Mouse (Mus musculus): ENCODE measurements at regions not wholly inside any gene's neighbourhood (a gene's known extent, or its start where the extent isn't known, plus 50 kb on each side); places are given as distances from the start of the nearest gene placed in this dataset.

GRCm38 (mm10) chr15:63466916-63467315, 378.1 kb downstream of the Gsdmc2 start:
- H3K4me3 ChIP-seq (ENCODE audit: low read depth, low read length), result no peak overlapping the region
- no peaks in the 10 kb centered on the region for H3K36me3 ChIP-seq (ENCODE audit: control insufficient read depth, insufficient read depth, low read length)
- WGBS, result 91% methylated on average over 1 of the region's 1 CpGs
- no peaks in the 10 kb centered on the region for H3K27me3 ChIP-seq (ENCODE audit: control insufficient read depth, insufficient read depth, low read length)
- H3K9ac ChIP-seq (ENCODE audit: low read depth, low read length), result no peak overlapping the region
- no peak overlapping the region for H3K27ac ChIP-seq (ENCODE audit: low read depth, low read length)
- no peak for ATAC-seq (ENCODE audit: low FRiP score)
- H3K4me2 ChIP-seq (replicated peaks; ENCODE audit: low read depth, low read length), result no peak overlapping the region
- H3K4me1 ChIP-seq (replicated peaks; ENCODE audit: control insufficient read depth, insufficient read depth, low read length), result no peaks in the 10 kb centered on the region
- no peaks in the 10 kb centered on the region for H3K9me3 ChIP-seq (ENCODE audit: control insufficient read depth, low read length)
- DNase-seq (ENCODE audit: low spot score), result no peak

GRCm38 (mm10) chr15:63452529-63452928, 392.4 kb downstream of the Gsdmc2 start:
- no peaks in the 10 kb centered on the region for H3K9me3 ChIP-seq (ENCODE audit: control insufficient read depth, low read length)
- H3K9ac ChIP-seq (ENCODE audit: low read depth, low read length), result no peak overlapping the region
- H3K4me1 ChIP-seq (replicated peaks; ENCODE audit: control insufficient read depth, insufficient read depth, low read length), result no peaks in the 10 kb centered on the region
- 83% methylated on average over 3 of the region's 3 CpGs for WGBS
- no peaks in the 10 kb centered on the region for H3K27me3 ChIP-seq (ENCODE audit: control insufficient read depth, insufficient read depth, low read length)
- H3K27ac ChIP-seq (ENCODE audit: low read depth, low read length), result no peak overlapping the region
- DNase-seq (ENCODE audit: low spot score) (no peak), ATAC-seq (ENCODE audit: low FRiP score) (no peak)
- H3K4me3 ChIP-seq (ENCODE audit: low read depth, low read length), result no peak overlapping the region
- H3K4me2 ChIP-seq (replicated peaks; ENCODE audit: low read depth, low read length), result no peak overlapping the region
- H3K36me3 ChIP-seq (ENCODE audit: control insufficient read depth, insufficient read depth, low read length), result no peaks in the 10 kb centered on the region

- H3K9ac ChIP-seq (ENCODE audit: low read depth, low read length), result no peak overlapping the region
- no peak overlapping the region for H3K27ac ChIP-seq (ENCODE audit: low read depth, low read length)
- no peaks in the 10 kb centered on the region for H3K4me1 ChIP-seq (replicated peaks; ENCODE audit: control insufficient read depth, insufficient read depth, low read length)
- H3K27me3 ChIP-seq (ENCODE audit: control insufficient read depth, insufficient read depth, low read length), result no peaks in the 10 kb centered on the region
- 75% methylated on average over 4 of the region's 4 CpGs for WGBS
- DNase-seq (ENCODE audit: low spot score), result no peak
- no peaks in the 10 kb centered on the region for H3K36me3 ChIP-seq (ENCODE audit: control insufficient read depth, insufficient read depth, low read length)
- no peaks in the 10 kb centered on the region for H3K9me3 ChIP-seq (ENCODE audit: control insufficient read depth, low read length)
- H3K4me3 ChIP-seq (ENCODE audit: low read depth, low read length), result no peak overlapping the region
- ATAC-seq (ENCODE audit: low FRiP score), result no peak
- no peak overlapping the region for H3K4me2 ChIP-seq (replicated peaks; ENCODE audit: low read depth, low read length)
These were observed 398.7 kb downstream of the Gsdmc2 start for GRCm38 (mm10) chr15:63446288-63446687.

- DNase-seq (ENCODE audit: low spot score) (no peak), ATAC-seq (ENCODE audit: low FRiP score) (no peak)
- no peaks in the 10 kb centered on the region for H3K36me3 ChIP-seq (ENCODE audit: control insufficient read depth, insufficient read depth, low read length)
- no peak overlapping the region for H3K27ac ChIP-seq (ENCODE audit: low read depth, low read length)
- no peak overlapping the region for H3K9ac ChIP-seq (ENCODE audit: low read depth, low read length)
- H3K4me3 ChIP-seq (ENCODE audit: low read depth, low read length), result no peak overlapping the region
- no peaks in the 10 kb centered on the region for H3K27me3 ChIP-seq (ENCODE audit: control insufficient read depth, insufficient read depth, low read length)
- WGBS, result 89% methylated on average over 4 of the region's 4 CpGs
- no peaks in the 10 kb centered on the region for H3K4me1 ChIP-seq (replicated peaks; ENCODE audit: control insufficient read depth, insufficient read depth, low read length)
- H3K9me3 ChIP-seq (ENCODE audit: control insufficient read depth, low read length), result no peaks in the 10 kb centered on the region
- H3K4me2 ChIP-seq (replicated peaks; ENCODE audit: low read depth, low read length), result no peak overlapping the region
These were observed 400.0 kb downstream of the Gsdmc2 start for GRCm38 (mm10) chr15:63445016-63445415.

- H3K9ac ChIP-seq (ENCODE audit: low read depth, low read length), result no peak overlapping the region
- H3K4me1 ChIP-seq (replicated peaks; ENCODE audit: control insufficient read depth, insufficient read depth, low read length), result no peaks in the 10 kb centered on the region
- H3K27ac ChIP-seq (ENCODE audit: low read depth, low read length), result no peak overlapping the region
- no peaks in the 10 kb centered on the region for H3K9me3 ChIP-seq (ENCODE audit: control insufficient read depth, low read length)
- no peak overlapping the region for H3K4me3 ChIP-seq (ENCODE audit: low read depth, low read length)
- H3K27me3 ChIP-seq (ENCODE audit: control insufficient read depth, insufficient read depth, low read length), result no peaks in the 10 kb centered on the region
- no peak overlapping the region for H3K4me2 ChIP-seq (replicated peaks; ENCODE audit: low read depth, low read length)
- no peaks in the 10 kb centered on the region for H3K36me3 ChIP-seq (ENCODE audit: control insufficient read depth, insufficient read depth, low read length)
- ATAC-seq (ENCODE audit: low FRiP score) (no peak), DNase-seq (ENCODE audit: low spot score) (no peak)
- 89% methylated on average over 6 of the region's 6 CpGs for WGBS
These were observed 402.7 kb downstream of the Gsdmc2 start for GRCm38 (mm10) chr15:63442146-63442780.

- H3K27ac ChIP-seq (ENCODE audit: low read depth, low read length), result no peak overlapping the region
- H3K9me3 ChIP-seq (ENCODE audit: control insufficient read depth, low read length), result no peaks in the 10 kb centered on the region
- no peaks in the 10 kb centered on the region for H3K36me3 ChIP-seq (ENCODE audit: control insufficient read depth, insufficient read depth, low read length)
- no peak overlapping the region for H3K9ac ChIP-seq (ENCODE audit: low read depth, low read length)
- DNase-seq (ENCODE audit: low spot score) (no peak), ATAC-seq (ENCODE audit: low FRiP score) (no peak)
- H3K4me1 ChIP-seq (replicated peaks; ENCODE audit: control insufficient read depth, insufficient read depth, low read length), result no peaks in the 10 kb centered on the region
- no peaks in the 10 kb centered on the region for H3K27me3 ChIP-seq (ENCODE audit: control insufficient read depth, insufficient read depth, low read length)
- WGBS, result 93% methylated on average over 4 of the region's 4 CpGs
- H3K4me2 ChIP-seq (replicated peaks; ENCODE audit: low read depth, low read length), result no peak overlapping the region
- no peak overlapping the region for H3K4me3 ChIP-seq (ENCODE audit: low read depth, low read length)
These were observed 432.3 kb downstream of the Gsdmc2 start for GRCm38 (mm10) chr15:63412649-63413048.

- no peak for ATAC-seq (ENCODE audit: low FRiP score)
- Histone ChIP-seq H3K27ac (ENCODE audit: low read depth, low read length) (no peak overlapping the region), H3K9ac (ENCODE audit: low read depth, low read length) (no peak overlapping the region), H3K4me2 (replicated peaks; ENCODE audit: low read depth, low read length) (no peak overlapping the region), H3K9me3 (ENCODE audit: control insufficient read depth, low read length) (no peaks in the 10 kb centered on the region), H3K4me3 (ENCODE audit: low read depth, low read length) (no peak overlapping the region), H3K36me3 (ENCODE audit: control insufficient read depth, insufficient read depth, low read length) (no peaks in the 10 kb centered on the region), H3K27me3 (ENCODE audit: control insufficient read depth, insufficient read depth, low read length) (no peaks in the 10 kb centered on the region), H3K4me1 (replicated peaks; ENCODE audit: control insufficient read depth, insufficient read depth, low read length) (no peaks in the 10 kb centered on the region)
- DNase-seq (ENCODE audit: low spot score), result no peak
- 97% methylated on average over 3 of the region's 3 CpGs for WGBS
These were observed 433.2 kb downstream of the Gsdmc2 start for GRCm38 (mm10) chr15:63411771-63412118.

- Histone ChIP-seq H3K9ac (ENCODE audit: low read depth, low read length) (no peak overlapping the region), H3K36me3 (ENCODE audit: control insufficient read depth, insufficient read depth, low read length) (no peaks in the 10 kb centered on the region), H3K4me1 (replicated peaks; ENCODE audit: control insufficient read depth, insufficient read depth, low read length) (no peaks in the 10 kb centered on the region), H3K27me3 (ENCODE audit: control insufficient read depth, insufficient read depth, low read length) (no peaks in the 10 kb centered on the region), H3K27ac (ENCODE audit: low read depth, low read length) (no peak overlapping the region), H3K9me3 (ENCODE audit: control insufficient read depth, low read length) (no peaks in the 10 kb centered on the region), H3K4me2 (replicated peaks; ENCODE audit: low read depth, low read length) (no peak overlapping the region), H3K4me3 (ENCODE audit: low read depth, low read length) (no peak overlapping the region)
- DNase-seq (ENCODE audit: low spot score) (no peak), ATAC-seq (ENCODE audit: low FRiP score) (no peak)
- WGBS, result 76% methylated on average over 11 of the region's 11 CpGs
These were observed 433.8 kb downstream of the Gsdmc2 start for GRCm38 (mm10) chr15:63410994-63411770.

- Histone ChIP-seq H3K36me3 (ENCODE audit: control insufficient read depth, insufficient read depth, low read length) (no peaks in the 10 kb centered on the region), H3K4me3 (ENCODE audit: low read depth, low read length) (no peak overlapping the region), H3K9ac (ENCODE audit: low read depth, low read length) (no peak overlapping the region), H3K27me3 (ENCODE audit: control insufficient read depth, insufficient read depth, low read length) (no peaks in the 10 kb centered on the region), H3K27ac (ENCODE audit: low read depth, low read length) (no peak overlapping the region), H3K4me2 (replicated peaks; ENCODE audit: low read depth, low read length) (no peak overlapping the region), H3K9me3 (ENCODE audit: control insufficient read depth, low read length) (no peaks in the 10 kb centered on the region), H3K4me1 (replicated peaks; ENCODE audit: control insufficient read depth, insufficient read depth, low read length) (no peaks in the 10 kb centered on the region)
- 67% methylated on average over 3 of the region's 3 CpGs for WGBS
- no peak for ATAC-seq (ENCODE audit: low FRiP score)
- DNase-seq (ENCODE audit: low spot score), result no peak
These were observed 444.5 kb downstream of the Gsdmc2 start for GRCm38 (mm10) chr15:63400445-63400844.
